Mouse (Mus musculus) CD4-positive, CD25-positive, alpha-beta regulatory T cell, adult 2 months (primary cell): ENCODE measurements around the gene BC025920.
A peak's percentile ranks its signal among the peaks of the same experiment; 100 is the strongest.

Experiments
- DNase-seq: peaks from one replicate; pipeline ENCODE4 v3.0.0-alpha.2; 2012; ENCODE audit warnings: low read depth, low spot score

The BC025920 gene

GRCm38 (mm10) chr10:81574081-81575056, 31.7 kb upstream of the BC025920 start, which contains the start of gene Tle2:
Gene Tle2, plus strand, starts transcription at chr10:81574561.
- no peak for DNase-seq

DNA sequence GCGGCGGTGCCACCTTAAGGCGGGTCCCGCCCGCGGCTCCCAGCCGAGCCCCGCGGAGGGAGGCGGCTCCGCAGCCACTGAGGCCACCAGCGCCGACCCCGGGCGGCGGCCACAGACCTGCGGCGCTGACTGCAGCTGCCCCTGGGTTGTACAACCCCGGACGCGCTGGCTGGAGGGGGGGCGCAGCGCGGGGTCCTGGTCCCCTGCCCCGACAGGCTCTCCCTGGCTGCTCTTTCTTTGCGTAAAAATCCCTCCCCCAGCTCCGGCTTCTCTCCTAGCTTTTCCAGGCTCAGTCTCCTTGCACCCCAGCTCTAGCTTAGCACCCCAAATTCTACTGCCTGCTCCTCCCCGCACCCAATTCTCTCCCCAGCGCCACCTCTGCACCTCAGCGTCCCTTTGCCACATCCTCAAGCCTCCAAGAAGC, 30.9 kb upstream of the BC025920 start:
- DNase-seq, result peak; percentile 35

- DNase-seq, result peak; percentile 51
Measured at GRCm38 (mm10) chr10:81575695-81576094, 30.4 kb upstream of the BC025920 start.

- DNase-seq, result no peak
Measured at GRCm38 (mm10) chr10:81579967-81580366, 26.1 kb upstream of the BC025920 start.

DNA sequence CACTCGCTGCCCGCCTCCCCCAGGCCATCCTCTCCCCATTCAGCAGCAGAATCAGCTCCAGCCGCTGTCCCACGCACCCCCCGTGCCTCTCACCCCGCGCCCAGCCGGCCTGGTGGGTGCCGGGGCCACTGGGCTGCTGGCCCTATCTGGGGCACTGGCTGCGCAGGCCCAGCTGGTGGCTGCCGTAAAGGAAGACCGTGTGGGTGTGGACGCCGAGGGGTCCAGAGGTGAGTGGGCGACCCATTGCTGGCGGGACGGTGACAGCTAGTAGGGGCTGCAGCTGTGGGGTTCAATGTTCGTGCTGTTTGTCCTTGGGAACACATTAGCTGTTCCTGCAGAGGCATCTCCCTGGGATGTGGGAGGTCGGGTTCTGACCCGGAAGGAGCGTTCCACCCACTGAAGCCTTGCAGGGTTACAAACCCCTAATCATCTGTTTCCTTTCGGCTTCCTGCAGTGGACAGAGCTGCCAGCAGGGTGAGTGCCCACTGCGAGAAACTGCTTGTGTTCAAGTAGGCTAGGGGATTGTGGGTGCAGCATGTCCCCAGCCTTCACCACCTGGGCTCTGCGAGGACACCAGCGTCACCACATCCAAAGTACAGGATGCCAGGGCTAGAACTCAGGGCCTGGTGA, 25.5 kb upstream of the BC025920 start:
- peak; percentile 36 for DNase-seq

DNA sequence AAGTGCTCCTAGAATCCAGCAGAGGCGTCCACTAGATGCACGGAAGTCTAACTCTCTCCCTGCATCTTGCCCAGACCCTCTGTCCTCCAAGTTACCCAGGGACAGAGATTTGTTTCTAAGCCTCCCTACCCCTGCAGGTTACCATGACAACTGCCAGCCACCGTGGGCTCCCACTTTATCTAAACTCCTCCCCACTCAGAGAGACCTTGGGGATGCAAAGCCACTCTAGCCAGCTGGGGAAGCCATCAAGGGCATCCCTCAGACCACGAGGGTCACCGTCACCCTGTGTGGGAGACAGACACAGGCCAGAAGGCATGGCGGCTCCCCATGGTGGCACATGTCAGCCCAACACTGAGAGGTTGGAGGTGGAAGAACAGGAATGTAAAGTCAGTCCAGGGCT, 22.7 kb upstream of the BC025920 start:
- DNase-seq, result no peak

GRCm38 (mm10) chr10:81588739-81589138, 17.3 kb upstream of the BC025920 start:
- DNase-seq, result no peak

DNA sequence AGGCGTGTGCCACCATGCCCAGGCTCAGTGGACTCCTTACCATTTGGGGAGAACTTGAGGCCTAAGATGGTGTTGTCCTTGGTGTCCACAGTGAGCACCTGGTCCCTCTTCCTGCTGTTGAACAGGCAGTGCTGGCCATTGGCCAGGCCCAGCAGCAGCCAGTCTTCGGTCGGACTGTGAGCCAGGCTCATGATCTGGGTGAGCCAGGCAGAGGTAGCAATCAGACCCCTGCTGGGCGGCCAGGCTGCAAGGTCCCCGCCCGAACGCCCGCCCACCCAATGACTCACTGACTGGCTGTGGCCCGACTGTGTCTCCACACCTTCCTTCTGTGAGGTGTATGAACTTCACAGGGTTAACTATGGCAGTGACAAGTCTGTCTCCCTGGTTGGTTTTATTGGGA, 14.2 kb upstream of the BC025920 start:
- DNase-seq, result no peak

GRCm38 (mm10) chr10:81592631-81593030, 13.4 kb upstream of the BC025920 start:
- no peak for DNase-seq

DNA sequence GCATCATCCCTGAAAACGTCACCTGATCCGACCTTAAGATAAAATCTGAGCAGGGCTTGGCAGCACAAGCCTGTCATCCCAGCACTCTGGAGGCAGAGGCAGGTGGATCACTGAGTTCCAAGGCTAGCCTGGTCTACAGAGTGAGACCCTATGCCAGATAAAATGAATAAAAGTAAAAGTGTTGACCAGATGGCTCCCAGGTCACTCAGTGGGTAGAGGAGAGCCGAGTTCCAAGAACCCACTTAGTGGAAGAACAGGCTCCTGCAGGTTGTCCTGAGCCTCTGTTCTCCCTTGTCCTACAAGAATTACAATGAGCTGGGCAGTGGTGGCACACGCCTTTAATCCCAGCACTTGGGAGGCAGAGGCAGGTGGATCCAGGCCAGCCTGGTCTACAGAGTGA, 12.8 kb upstream of the BC025920 start:
- DNase-seq, result no peak

DNA sequence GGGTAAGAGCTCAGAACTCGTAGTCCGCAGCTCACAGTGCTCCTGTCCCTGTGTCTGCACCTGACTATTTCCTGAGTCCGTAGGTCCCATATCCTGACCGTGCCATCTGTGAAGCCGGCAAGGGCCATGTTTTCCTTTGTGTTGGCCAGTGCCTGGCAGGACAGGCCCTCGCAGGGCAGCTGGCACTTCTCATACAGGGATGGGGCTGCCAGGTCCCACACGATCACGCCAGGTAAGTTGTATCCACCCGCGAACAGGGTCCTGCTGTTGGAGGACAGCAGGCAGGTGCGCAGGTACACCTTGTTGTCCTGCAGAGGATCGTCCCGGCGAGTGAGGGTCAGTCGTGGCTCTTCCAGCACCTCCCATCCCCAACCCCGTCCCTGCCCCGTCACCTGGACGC, 12.1 kb upstream of the BC025920 start:
- DNase-seq, result no peak

DNA sequence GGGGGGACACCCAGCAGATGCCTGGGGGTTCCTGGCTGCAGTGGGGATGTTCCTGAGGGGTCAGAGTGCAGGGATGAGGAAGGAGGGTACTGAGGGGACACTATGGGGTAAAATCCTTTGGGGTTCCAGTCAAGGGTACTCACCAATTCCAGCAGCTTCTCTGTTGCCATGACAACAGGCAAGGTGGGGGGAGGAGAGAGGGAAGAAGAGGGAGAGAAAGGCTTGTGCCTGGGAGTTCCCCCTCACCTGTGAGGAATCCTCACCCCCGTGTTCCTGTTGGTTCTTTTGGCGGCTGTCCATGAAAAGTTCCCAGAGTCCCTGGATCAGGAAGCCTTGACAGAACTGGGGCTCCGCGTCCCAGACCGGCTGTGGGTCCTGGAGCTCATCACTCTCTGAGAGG, 10.5 kb upstream of the BC025920 start:
- no peak for DNase-seq

DNA sequence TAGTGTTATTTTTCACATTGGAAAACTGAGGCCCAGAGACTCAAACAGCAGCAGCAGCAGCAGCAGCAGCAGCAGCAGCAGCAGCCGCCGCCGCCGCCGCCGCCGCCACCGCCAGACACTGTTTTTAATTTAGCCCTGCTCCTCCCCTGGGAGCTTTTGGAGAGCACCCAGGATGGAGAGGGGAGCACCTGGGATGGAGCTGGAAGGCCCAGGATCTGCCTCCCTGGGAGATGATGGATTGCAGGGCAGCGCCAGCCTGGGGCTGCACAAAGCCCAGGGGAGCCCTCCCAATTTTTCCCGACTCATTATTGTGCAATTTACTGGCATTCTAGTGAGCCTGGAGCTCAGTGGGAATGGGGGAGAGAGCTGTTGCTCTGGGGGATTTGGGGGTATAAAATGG, 9.5 kb upstream of the BC025920 start:
- no peak for DNase-seq

- no peak for DNase-seq
Measured at GRCm38 (mm10) chr10:81597137-81597950, 8.7 kb upstream of the BC025920 start.

DNA sequence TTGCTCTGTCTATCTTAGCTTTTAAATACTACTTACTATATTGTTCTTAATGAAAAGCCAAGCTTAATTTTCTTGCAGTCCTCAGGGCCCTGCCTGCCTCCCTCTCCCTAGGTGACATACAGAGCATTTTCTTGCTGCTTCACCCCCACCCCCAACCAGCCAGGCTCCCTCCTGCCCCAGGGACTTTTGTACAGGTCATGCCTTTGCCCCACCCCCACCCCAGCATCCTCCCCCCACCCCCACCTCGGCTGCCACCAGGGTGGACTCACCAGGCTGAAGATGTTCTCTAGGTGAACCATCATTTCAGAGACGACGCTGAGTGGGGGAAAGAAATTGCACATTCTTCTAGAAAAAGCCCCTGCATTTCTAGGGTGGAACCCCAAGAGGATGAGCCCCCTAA, 7.7 kb upstream of the BC025920 start:
- DNase-seq, result no peak

GRCm38 (mm10) chr10:81598871-81599270, 7.2 kb upstream of the BC025920 start:
- DNase-seq, result no peak

DNA sequence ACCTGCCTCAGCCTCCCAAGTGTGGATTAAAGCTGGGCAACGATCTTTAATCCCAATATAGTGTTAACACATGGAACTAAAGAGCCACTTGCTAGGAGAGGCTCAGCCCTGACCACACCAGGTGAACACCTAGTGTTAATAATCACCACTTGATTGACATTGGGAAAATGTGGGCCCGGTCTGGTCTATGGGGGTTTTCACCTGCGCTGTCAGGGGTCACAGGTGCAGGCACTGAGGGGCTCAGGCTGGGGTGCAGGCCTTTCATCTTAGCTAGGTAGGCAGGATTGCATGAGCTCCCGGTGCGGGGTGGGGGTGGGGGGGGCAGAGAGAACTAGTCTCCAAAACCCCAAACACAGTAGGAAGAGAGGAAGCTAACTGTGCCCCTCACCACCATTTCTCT, 6.4 kb upstream of the BC025920 start:
- no peak for DNase-seq

- DNase-seq, result no peak
Measured at GRCm38 (mm10) chr10:81600096-81600495, 6.0 kb upstream of the BC025920 start.

DNA sequence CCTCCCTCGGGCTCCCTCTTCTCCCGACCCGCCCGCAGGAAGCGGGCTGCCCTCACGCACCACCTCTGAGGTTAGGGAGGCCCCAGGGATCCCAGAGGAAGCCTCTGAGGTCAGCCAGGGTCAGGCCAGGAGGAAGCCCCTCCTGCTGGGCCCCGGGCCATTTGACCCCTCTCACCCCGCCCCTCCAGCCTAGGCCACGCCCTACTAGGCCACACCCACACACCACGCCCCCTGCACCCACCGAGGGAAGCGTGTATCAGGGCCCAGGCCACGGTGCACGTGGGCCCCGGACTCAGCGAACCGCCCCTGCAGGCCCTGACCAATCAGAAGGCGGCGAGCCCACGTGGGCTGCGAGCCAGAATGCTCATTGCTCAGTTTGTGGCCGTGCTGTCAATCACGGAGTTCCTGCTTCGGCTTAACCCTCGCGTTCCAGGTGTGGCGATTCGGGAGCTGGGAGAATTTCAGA, 5.3 kb upstream of the BC025920 start, which contains the start of gene Tle6:
Tle6 (minus strand) TSS at position 336 of the 466 bp plus-strand sequence.
- peak; percentile 93 for DNase-seq

GRCm38 (mm10) chr10:81601396-81601905, 4.6 kb upstream of the BC025920 start:
- no peak for DNase-seq

DNA sequence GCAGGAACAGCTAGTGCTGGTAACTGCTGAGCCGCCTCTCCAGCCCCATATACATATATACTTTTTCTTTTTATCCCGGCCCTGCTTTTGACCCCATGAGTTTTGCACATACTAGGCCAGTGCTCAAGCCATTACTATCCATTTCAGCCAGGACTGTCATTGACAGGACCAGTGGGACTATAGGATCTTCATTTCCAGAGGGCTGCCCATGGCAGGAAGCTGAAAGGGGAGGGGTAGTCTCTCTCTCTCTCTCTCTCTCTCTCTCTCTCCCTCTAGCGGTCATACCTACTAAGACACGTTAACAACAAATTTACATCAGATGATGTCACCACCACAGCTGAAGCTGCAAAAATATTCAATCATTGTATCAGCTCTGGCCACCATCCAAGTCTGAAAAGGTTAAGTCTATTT, 3.3 kb upstream of the BC025920 start:
- peak; percentile 84 for DNase-seq
